Mouse (Mus musculus) hindbrain, embryonic 11.5 days (tissue): ENCODE results near the gene Gm4952. TPM values are rescaled to one million over a fixed set of nuclear protein-coding genes. Genes with fewer than 3 reads are reported as not detected.

Experiments
- ATAC-seq: fragments of 200-750 bp; cut with Nextera tagmentation; 2 replicates; pipeline ENCODE4 v1.8.0; 2017; ENCODE audit warnings: mild to moderate bottlenecking, moderate TSS enrichment, moderate library complexity; ENCODE audit not compliant: low FRiP score
- DNase-seq: peaks from one replicate; pipeline ENCODE4 v3.0.0-alpha.2; 2015; ENCODE audit warnings: low spot score
- H3K27ac ChIP-seq: fragments of 300-500 bp; sonication (generic); 2 replicates; pipeline ENCODE4 v1.5.1; 2014; ENCODE audit warnings: mild to moderate bottlenecking, low read depth, low read length
- H3K27me3 ChIP-seq: fragments of 300-500 bp; sonication (generic); 2 replicates; pipeline ENCODE4 v1.6.1; 2014; ENCODE audit warnings: mild to moderate bottlenecking, low read length, moderate library complexity, mixed read lengths; ENCODE audit not compliant: control insufficient read depth, insufficient read depth
- H3K36me3 ChIP-seq: fragments of 300-500 bp; sonication (generic); 2 replicates; pipeline ENCODE4 v1.6.1; 2014; ENCODE audit warnings: mild to moderate bottlenecking, low read length, moderate library complexity, mixed read lengths; ENCODE audit not compliant: control insufficient read depth, insufficient read depth
- H3K4me1 ChIP-seq: fragments of 300-500 bp; sonication (generic); replicated peaks from 2 replicates; pipeline ENCODE4 v1.6.1; 2014; ENCODE audit warnings: low read length, mixed read lengths; ENCODE audit not compliant: control insufficient read depth, insufficient read depth
- H3K4me2 ChIP-seq: fragments of 300-500 bp; sonication (generic); replicated peaks from 2 replicates; pipeline ENCODE4 v1.6.1; 2014; ENCODE audit warnings: mild to moderate bottlenecking, low read depth, low read length
- H3K4me3 ChIP-seq: fragments of 300-500 bp; sonication (generic); 2 replicates; pipeline ENCODE4 v1.5.1; 2014; ENCODE audit warnings: low read depth, low read length
- H3K9ac ChIP-seq: fragments of 300-500 bp; sonication (generic); 2 replicates; pipeline ENCODE4 v1.6.1; 2014; ENCODE audit warnings: low read depth, low read length
- H3K9me3 ChIP-seq: fragments of 300-500 bp; sonication (generic); 2 replicates; pipeline ENCODE4 v1.6.1; 2016; ENCODE audit warnings: low read length; ENCODE audit not compliant: control insufficient read depth
- WGBS: fragments of 180-500 bp; shearing (Covaris S2); extraction: QIAGEN DNeasy Blood & Tissue Kit; methylation state at CpG from one replicate; pipeline ENCODE4 v1.1.7; 2014; 5-methylcytosine and 5-hydroxymethylcytosine counted together
- polyA plus RNA-seq: library from polyadenylated mRNA; unstranded; fragments of >200 nt; fragmentation: Nextera tagmentation; extraction: Ambion mirVana; gene quantifications from 2 replicates; pipeline ENCODE4 v1.2.1, GENCODE M21; 2014

The Gm4952 gene
- polyA plus RNA-seq, 1 experiment from 2014 or later: not detected

DNA sequence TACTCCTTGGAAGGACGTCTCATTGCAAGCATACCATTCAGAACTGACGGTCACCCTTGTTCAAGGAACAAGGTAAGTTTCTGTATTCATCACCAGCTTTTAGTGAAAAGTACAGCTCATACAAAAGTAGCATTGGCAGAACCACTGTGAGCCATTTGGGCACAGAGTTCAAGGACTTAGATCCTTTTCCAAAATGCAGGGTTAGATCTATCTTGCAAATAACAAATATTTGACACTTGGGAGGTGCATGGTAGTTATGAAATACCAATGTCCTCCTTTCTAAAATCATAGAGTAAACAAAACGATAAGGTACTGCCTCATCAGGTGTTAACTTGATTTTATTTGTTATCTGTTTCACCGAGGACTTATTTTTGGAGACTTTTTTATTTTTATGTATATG lies 71.3 kb downstream of the Gm4952 start:
- WGBS: 91% methylated on average over 4 of the region's 4 CpGs

DNA sequence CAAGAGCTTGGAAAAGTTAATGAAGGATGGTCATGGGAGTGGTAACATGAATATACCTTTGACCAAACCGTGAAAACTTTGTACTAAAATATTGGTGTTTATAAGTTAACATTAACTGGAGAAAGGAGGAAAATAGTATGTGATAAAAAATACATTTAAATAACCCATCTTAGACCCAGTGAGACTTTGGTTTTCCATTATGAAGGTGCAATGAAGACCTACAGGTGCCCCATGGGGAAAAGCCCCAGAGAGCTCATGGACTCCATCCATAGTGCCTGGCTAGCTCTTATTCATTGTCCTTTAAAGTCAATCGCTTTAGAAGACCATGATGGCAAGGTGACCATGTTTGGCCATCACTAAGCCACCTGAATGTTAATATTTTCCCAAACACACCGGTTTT lies 78.0 kb downstream of the Gm4952 start, which contains the start of gene Olfr1443:
Gene Olfr1443 (plus strand): TSS at position 301 of the 400 bp plus-strand sequence.
- H3K27me3 ChIP-seq: no peaks in the 10 kb centered on the region
- DNase-seq: no peak
- H3K9me3 ChIP-seq: no peaks in the 10 kb centered on the region
- H3K4me2 ChIP-seq: no peak within 1 kb of the TSS
- H3K4me1 ChIP-seq: no peaks in the 10 kb centered on the region
- no peak within 1 kb of the TSS for H3K9ac ChIP-seq
- WGBS: 69% methylated on average over 3 of the region's 3 CpGs
- H3K36me3 ChIP-seq: no peaks in the 10 kb centered on the region
- no peak within 1 kb of the TSS for H3K27ac ChIP-seq
- no peak for ATAC-seq
- H3K4me3 ChIP-seq: no peak within 1 kb of the TSS

More for the DNA sequence above, 71.3 kb downstream of the Gm4952 start:
- Histone ChIP-seq H3K4me3 (no peak overlapping the region), H3K4me2 (no peak overlapping the region), H3K36me3 (no peaks in the 10 kb centered on the region), H3K27me3 (no peaks in the 10 kb centered on the region), H3K27ac (no peak overlapping the region), H3K9me3 (no peaks in the 10 kb centered on the region), H3K4me1 (no peaks in the 10 kb centered on the region), H3K9ac (no peak overlapping the region)
- ATAC-seq: no peak
- no peak for DNase-seq

Other genes starting within 250 kb of the Gm4952 start
- not detected in 2 replicates for gene Olfr1440, start 212.7 kb upstream of the Gm4952 start, polyA plus RNA-seq
- gene Olfr1441, start 182.5 kb upstream of the Gm4952 start, polyA plus RNA-seq: not detected in 2 replicates
- gene Pfpl, start 172.1 kb upstream of the Gm4952 start, polyA plus RNA-seq: not detected in 2 replicates
- gene Mpeg1, start 139.2 kb upstream of the Gm4952 start, polyA plus RNA-seq: 0.60 and 1.0 TPM in 2 replicates
- 55.4 and 66.1 TPM in 2 replicates for gene Dtx4, start 98.5 kb upstream of the Gm4952 start, polyA plus RNA-seq
- 22.1 and 26.3 TPM in 2 replicates for gene Fam111a, start 54.2 kb upstream of the Gm4952 start, polyA plus RNA-seq
- not detected in 2 replicates for gene Glyat, start 33.3 kb downstream of the Gm4952 start, polyA plus RNA-seq
- not detected in 2 replicates for gene Olfr1442, start 70.5 kb downstream of the Gm4952 start, polyA plus RNA-seq
- gene Olfr1443, start 78.1 kb downstream of the Gm4952 start, polyA plus RNA-seq: not detected in 2 replicates
- gene Keg1, start 95.8 kb downstream of the Gm4952 start, polyA plus RNA-seq: not detected in 2 replicates
- 1.1 and 1.2 TPM in 2 replicates for gene Cntf, start 165.7 kb downstream of the Gm4952 start, polyA plus RNA-seq
- 12.2 and 15.8 TPM in 2 replicates for gene Zfp91, start 196.2 kb downstream of the Gm4952 start, polyA plus RNA-seq
- 1.4 TPM in 2 replicates for gene Lpxn, start 196.2 kb downstream of the Gm4952 start, polyA plus RNA-seq
- not detected in 2 replicates for gene Gm5244, start 246.7 kb downstream of the Gm4952 start, polyA plus RNA-seq